In the genomic region with DNA sequence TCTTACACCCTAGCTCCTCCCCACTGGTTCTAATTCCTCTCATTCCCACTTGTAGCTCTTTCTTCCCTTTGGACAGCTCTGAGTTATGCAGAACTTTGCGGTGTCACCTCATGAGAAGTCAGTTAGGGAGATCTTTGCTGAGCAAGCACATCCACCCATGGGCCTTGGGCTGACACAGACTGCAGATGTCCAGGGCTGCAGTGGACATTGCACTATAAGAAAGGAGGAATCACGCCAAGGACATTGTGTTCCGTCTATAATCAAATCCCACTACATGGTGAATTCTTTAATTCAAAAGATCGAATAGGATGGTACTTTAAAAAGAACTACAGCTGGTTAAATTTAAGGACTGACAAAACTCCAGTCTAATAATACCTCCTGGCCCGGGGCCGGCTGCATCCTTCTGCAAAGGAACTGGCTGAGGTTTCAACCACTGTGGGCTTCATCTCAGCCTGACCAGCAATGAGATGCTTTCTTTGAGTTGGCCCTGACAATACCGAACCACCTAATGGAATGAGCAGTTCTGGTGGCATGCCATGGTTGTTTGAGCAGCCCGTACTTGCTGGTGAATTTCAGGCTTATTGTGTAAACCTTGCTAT, we compare ENCODE assay signal across 25 mouse cellular contexts.
DNase-seq lines count a peak whose midpoint lies in the region; ATAC-seq lines count a peak whose summit lies in the region.
"Had no signal": no experiment of that assay in that cellular context is flagged by ENCODE, and none has a peak within 500 bp of the region (broad histone marks: within the 10 kb centered on the region; RNA-seq: fewer than 3 reads in every experiment).

No protein-coding gene starts in this region.

- no peak overlapping the region for H3K4me3 ChIP-seq in heart, embryonic 12.5 days
- no peak overlapping the region for H3K4me3 ChIP-seq in lung, embryonic 16.5 days (ENCODE audit: low read length)
- H3K4me3 ChIP-seq: forebrain, embryonic 10.5 days; hindbrain, embryonic 15.5 days; midbrain, embryonic 10.5 days had no signal

- 0 out of 2 replicates have a peak, but pooled peaks cover 3% of the 10 kb centered on the region for H3K27me3 ChIP-seq in heart, embryonic 12.5 days (replicated peaks)
- no peaks in the 10 kb centered on the region for H3K27me3 ChIP-seq in lung, embryonic 16.5 days (ENCODE audit: control insufficient read depth, insufficient read depth, low read depth, low read length)
- H3K27me3 ChIP-seq: CH12.LX; hindbrain, embryonic 15.5 days; Patski had no signal

- H3K9me3 ChIP-seq in heart, embryonic 12.5 days (replicated peaks), result no peaks in the 10 kb centered on the region
- H3K9me3 ChIP-seq in lung, embryonic 16.5 days (ENCODE audit: control insufficient read depth, low read length), result no peaks in the 10 kb centered on the region
- H3K9me3 ChIP-seq: forebrain, embryonic 10.5 days; hindbrain, embryonic 15.5 days had no signal

- no peak overlapping the region for H3K27ac ChIP-seq in heart, embryonic 12.5 days (ENCODE audit: poor library complexity, severe bottlenecking)
- peak overlapping the region; percentile 17; the same call in 1 of the 2 replicates for H3K27ac ChIP-seq in lung, embryonic 16.5 days (ENCODE audit: low read length)
- H3K27ac ChIP-seq: forebrain, embryonic 10.5 days; hindbrain, embryonic 15.5 days; midbrain, embryonic 10.5 days had no signal

- no peaks in the 10 kb centered on the region for H3K36me3 ChIP-seq in heart, embryonic 12.5 days
- H3K36me3 ChIP-seq in lung, embryonic 16.5 days (ENCODE audit: control insufficient read depth, insufficient read depth, low read length), result no peaks in the 10 kb centered on the region
- H3K36me3 ChIP-seq: forebrain, embryonic 10.5 days; G1E; hindbrain, embryonic 15.5 days; midbrain, embryonic 10.5 days had no signal

- no peak for ATAC-seq in heart, embryonic 12.5 days (ENCODE audit: insufficient number of reproducible peaks, low FRiP score)
- peak; percentile 74 for ATAC-seq in lung, embryonic 16.5 days (ENCODE audit: low read depth)
- ATAC-seq: forebrain, embryonic 16.5 days; midbrain, embryonic 16.5 days; Patski had no signal

- no peak overlapping the region for H3K9ac ChIP-seq in heart, embryonic 12.5 days
- no peak overlapping the region for H3K9ac ChIP-seq in lung, embryonic 16.5 days (ENCODE audit: low read length)
- H3K9ac ChIP-seq: hindbrain, embryonic 15.5 days had no signal

- H3K4me1 ChIP-seq in heart, embryonic 12.5 days (replicated peaks), result no peaks in the 10 kb centered on the region
- no peaks in the 10 kb centered on the region for H3K4me1 ChIP-seq in lung, embryonic 16.5 days (replicated peaks; ENCODE audit: control insufficient read depth, insufficient read depth, low read length)
- H3K4me1 ChIP-seq: forebrain, embryonic 10.5 days; hindbrain, embryonic 15.5 days; midbrain, embryonic 10.5 days had no signal

- WGBS in heart, embryonic 12.5 days, result 85% methylated on average over 8 of the region's 8 CpGs
- 77% methylated on average over 8 of the region's 8 CpGs for WGBS in lung, embryonic 16.5 days

- no peak overlapping the region for H3K4me2 ChIP-seq in heart, embryonic 12.5 days
- no peak overlapping the region for H3K4me2 ChIP-seq in lung, embryonic 16.5 days (ENCODE audit: low read depth, low read length)
- H3K4me2 ChIP-seq: hindbrain, embryonic 15.5 days had no signal

- DNase-seq in heart, adult 9 months (ENCODE audit: low spot score in 2 of 2), result peak; percentile 13 to 26
- DNase-seq in lung, adult 18-20 months, result no peak
- peak; percentile 53 for DNase-seq in gastrocnemius, postnatal 10 days
- peak; percentile 31 for DNase-seq in lung, postnatal 14 days
- no peak for DNase-seq in kidney, postnatal 10 days
- DNase-seq in cerebellum, adult 11-12 months, result no peak
- DNase-seq: adrenal gland, postnatal 36 days; B cell, adult 2 months; cerebellum, adult 11 months; cerebellum, postnatal 10 days; kidney, adult 8-10 months; kidney, postnatal 25 days; right cerebral cortex, adult 18-20 months; spleen, adult 18-20 months; thymus, postnatal 14 days had no signal

Comparison
In these comparisons a context has a peak if more than half of its experiments do, and no peak if none do; other contexts are left out.
1. DNase-seq: peak in heart, adult 9 months (2 of 2), gastrocnemius, postnatal 10 days (single experiment) and lung, postnatal 14 days (single experiment); none in lung, adult 18-20 months (0 of 2), kidney, postnatal 10 days (single experiment) and cerebellum, adult 11-12 months (single experiment).